Mouse (Mus musculus) induced T-regulatory cell, adult 2 months (primary cell): ENCODE data around the gene Hoxc10.

ENCODE experiments used
- DNase-seq: peaks from one replicate; pipeline ENCODE4 v3.0.0-alpha.2; 2012; ENCODE audit warnings: low read depth

Gene Hoxc10

GRCm38 (mm10) chr15:102945185-102946077 is 21.2 kb upstream of the Hoxc10 start:
- no peak for DNase-seq

DNA sequence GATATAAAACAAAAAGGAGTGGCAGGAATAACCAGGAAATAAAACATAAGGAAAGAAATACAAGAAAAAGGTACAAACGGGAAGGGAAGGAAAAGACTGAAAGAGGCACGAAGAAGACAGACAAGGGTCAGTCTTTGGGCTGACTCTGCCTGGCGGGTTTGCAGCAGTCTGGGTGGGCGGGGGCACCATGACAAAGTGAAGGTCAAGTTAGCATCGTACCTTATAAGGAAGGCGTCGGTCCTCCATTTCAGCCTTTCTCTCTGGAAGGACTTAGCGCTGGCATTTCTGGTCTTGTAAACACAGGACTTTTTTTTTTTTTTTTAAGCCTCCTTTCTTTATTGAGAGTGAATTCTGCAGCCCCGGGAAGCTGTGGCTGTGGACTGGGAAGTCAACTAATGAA is 19.3 kb upstream of the Hoxc10 start:
- no peak for DNase-seq

GRCm38 (mm10) chr15:102948842-102949241 is 17.8 kb upstream of the Hoxc10 start:
- no peak for DNase-seq

- DNase-seq, result no peak
These were observed 16.9 kb upstream of the Hoxc10 start for GRCm38 (mm10) chr15:102949696-102950095.

DNA sequence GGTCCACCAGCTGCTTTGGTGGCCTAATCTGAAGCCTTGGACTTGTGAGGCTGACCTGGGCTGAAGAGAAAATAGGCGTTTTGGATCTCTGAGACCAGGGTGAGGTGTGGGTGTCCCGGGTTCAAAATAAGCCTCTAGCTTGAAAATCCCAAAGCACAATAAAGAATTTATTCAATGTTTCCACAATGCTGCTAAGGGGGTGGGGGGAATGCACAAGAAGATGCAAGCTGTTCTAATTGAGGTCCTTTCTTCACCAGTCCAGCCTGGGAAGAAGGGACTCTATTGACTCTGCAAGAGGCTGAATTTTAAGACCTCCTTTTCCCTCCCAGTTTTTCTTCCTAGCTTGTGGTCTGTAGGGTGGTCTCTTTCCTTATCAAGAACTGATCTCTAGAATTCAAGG is 15.7 kb upstream of the Hoxc10 start:
- DNase-seq, result no peak

GRCm38 (mm10) chr15:102953561-102953960 is 13.0 kb upstream of the Hoxc10 start:
- DNase-seq, result no peak

DNA sequence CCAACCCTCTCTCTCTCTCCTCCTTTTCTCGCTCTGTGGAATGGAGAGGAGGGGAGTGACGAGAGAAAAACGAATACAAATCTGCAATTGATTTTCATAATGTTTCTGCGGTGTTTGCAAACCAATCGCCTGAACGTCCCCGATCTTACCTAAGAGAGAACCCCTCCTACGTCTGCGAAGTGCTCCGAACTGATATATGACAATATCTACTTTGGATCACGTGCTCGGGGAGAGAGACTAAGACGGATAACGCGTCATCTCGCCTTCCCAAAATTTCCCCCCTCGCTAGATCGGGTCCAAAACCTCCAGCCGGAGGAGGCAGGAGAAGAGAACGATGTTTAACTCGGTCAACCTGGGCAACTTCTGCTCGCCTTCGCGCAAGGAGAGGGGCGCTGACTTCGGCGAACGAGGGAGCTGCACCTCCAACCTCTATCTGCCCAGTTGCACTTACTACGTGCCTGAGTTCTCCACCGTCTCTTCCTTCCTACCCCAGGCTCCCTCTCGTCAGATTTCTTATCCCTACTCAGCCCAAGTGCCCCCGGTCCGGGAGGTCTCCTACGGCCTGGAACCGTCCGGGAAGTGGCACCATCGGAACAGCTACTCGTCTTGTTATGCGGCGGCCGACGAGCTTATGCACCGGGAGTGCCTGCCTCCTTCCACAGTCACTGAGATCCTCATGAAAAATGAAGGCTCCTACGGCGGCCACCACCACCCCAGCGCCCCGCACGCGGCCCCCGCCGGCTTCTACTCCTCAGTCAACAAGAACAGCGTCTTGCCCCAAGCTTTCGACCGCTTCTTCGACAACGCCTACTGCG is 12.2 kb upstream of the Hoxc10 start, which contains the start of gene Hoxc11:
Hoxc11 (plus strand) TSS at position 236 of the 815 bp plus-strand sequence.
- DNase-seq, result no peak

DNA sequence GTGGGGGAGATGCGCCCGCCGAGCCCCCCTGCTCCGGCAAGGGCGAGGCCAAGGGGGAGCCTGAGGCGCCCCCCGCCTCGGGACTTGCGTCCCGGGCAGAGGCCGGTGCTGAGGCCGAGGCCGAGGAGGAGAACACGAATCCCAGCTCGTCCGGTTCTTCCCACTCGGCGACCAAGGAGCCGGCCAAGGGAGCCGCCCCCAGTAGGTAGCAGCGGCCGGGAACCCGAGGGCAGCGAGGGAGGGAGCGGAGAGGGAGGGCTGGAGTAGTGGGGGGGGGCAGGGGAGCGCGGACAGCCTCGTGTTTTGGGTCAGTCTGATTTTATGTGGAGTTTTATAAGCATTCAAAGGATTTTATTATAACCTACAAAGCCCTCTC is 11.6 kb upstream of the Hoxc10 start:
- no peak for DNase-seq

- DNase-seq, result no peak
These were observed 10.6 kb upstream of the Hoxc10 start for GRCm38 (mm10) chr15:102955833-102956640.

DNA sequence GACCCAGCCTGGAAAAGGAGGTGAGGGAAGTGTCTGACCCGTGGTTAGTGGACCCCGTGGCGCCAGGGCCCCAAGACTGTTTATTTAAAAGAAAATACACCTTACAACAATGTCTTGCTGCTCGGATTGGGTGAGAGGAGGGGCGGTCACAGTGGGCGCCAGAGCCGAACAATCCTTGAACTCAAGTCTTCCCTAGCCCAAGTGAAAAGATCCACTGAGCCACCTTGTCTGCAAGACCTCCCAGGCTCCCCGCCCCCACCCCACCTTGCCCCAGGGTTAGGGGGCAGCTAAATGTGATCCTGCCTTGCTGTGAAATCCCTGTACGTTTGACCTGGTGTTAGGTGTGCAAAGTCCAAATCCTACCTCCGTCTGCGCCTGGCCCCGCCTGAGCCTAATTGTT is 9.7 kb upstream of the Hoxc10 start:
- no peak for DNase-seq

GRCm38 (mm10) chr15:102959663-102960191 is 6.9 kb upstream of the Hoxc10 start:
- no peak for DNase-seq

DNA sequence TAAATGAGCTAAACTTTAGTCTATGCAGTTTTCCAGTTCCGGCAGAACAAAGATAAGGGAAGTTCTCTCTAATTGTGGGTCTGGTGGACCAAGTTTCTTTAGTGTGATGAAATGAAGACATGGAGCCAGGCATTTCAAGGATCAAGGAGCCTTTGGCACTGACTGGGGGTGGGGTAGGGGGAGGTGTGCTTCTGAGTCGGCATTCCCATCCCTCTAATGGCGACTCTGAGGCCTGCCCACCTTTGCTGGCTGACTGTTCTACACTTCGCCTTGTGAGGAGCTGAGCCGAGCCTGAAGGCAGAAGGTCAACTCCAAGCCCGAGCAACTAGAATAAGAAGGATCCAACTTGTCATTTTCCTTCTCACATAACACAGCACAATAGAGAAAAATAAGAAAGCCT is 4.9 kb upstream of the Hoxc10 start:
- no peak for DNase-seq

GRCm38 (mm10) chr15:102962492-102962891 is 4.1 kb upstream of the Hoxc10 start:
- no peak for DNase-seq

- no peak for DNase-seq
These were observed 3.3 kb upstream of the Hoxc10 start for GRCm38 (mm10) chr15:102963259-102963658.

DNA sequence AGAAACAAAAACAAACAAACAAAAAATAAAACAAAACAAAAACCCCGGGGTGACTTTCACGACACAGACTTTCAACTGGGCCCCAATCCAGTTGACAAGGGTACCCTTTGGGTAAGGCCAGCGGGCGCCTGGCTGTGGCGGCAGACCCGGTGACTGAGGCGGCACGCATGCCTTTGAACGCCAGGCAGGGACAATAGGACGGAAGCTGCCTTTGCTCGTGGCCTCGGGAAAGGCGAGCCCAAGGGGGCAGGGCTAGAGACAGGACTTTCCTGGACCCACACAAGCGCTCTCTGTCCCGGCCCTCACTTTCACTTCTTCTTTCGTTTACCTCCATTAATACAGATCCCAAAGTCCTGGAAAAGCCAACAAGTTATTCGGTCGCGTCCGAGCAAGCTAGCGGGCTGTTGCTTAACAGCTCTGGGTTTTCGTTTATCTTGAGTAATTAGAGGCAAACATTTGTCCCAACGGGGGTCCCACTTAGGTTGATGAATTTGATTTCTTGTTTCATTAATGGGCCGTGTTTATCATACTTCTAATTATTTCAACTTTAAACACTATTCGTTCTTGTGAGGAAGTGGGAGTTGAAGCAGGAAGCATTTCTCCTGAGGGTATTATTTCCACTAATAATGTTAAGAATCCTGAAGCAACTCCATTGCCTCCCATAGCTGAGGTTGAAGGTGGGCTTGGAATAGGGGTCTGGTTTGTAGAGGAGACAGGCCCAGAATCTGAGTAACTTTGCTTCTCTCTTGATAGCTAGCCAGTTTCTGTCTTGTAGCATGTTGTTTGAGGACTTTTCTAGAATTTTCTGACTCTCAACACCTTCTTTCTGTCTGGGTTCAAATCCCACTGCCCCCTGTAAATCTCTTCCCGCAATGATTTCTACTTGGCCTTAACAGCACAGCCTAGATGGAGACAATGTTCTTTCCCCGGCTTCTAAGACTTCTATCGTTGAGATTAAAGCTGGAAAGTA is 2.6 kb upstream of the Hoxc10 start:
- DNase-seq, result no peak

DNA sequence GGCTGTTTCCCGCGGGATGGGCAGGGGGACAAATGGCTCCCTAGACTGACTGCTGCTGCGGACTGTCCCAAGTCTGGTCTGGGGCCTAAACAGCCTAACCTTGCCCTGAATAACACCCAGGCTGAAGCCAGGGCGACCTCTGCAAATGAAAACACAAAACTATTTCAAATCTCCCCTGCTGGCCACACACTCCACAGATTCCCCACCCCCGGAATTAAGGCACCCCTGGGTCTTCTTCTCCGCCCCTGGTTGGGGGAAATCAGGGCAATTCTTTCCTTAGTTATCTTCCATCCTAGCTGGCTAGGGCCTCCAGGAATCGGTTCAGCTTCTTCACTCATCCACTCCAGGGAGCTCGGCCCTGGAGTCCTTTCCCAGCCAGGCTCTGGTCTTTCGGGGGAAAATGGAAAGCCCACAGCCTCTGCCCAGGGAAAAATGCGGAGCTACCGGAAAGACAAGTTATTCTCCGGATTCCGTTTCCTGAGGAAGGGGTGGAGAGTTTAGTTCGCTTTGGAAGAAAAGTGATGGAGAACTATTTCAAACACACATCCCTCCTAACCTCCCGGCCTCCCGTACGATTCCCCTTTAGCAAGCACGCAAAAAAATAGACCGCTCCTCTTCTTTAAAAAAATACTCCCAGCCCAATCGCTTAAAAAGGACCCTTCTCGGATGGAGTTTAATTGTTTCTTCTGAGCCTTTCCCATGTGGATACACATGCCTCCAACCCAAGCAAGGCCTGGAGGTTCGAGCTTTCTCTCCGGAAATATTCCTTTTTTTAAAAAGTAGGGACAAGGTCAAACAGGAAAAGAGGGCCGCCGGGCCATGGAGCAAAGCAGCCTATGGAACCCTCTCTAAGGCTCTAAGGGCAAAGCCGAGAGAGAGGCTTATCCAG is 1.3 kb upstream of the Hoxc10 start:
- no peak for DNase-seq

DNA sequence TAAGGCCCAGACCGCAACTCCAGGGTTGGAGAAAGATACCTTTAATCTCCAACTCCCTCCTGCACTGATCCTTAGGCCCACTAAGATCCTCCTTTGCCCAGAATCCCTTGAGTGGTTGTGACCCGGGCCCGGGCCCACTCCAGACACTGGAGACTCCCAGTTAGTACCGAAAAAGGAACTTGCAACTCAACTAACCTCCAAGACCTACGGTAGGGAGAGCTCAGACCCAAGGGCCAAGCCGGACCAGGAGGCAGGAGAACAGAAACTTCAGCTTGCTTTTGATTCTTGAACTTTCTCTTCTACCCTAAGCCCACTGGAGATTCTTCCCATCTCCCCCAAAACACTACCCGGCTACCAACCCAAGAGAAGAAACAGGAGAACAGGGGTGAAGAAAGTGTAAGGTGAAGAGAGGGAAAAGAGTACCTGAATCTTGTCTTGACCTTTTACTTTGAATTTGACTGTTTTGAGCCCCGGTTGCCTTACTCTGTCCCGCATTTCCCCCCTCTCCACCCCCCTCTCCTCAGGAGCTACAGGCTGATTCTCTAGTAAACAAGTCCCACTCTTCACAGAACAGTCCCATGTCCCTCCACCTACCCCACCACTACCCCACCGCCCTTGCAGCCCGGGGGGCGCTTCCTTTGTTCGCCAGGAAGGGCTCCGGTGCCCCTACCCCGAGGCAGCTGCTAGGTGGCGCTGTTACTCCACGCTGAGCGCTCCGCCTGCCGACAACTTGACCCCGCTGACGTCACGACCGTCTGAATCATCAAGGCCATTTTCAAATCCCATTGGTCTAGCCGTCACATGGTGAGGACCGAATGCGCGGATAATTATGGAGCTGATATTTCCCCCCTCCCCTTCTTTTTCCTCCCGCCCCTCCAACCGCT is 462 bp upstream of the Hoxc10 start:
- peak; percentile 85 for DNase-seq

GRCm38 (mm10) chr15:102967312-102967510 is 615 bp downstream of the Hoxc10 start, which contains the start of gene Hoxc5:
Hoxc5 (plus strand) TSS chr15:102967443.
- DNase-seq, result no peak
